Mouse (Mus musculus) right cerebral cortex, postnatal 4 days (tissue): Measurements from ENCODE around the gene Bbs7.
"Not testable (repeated sequence)": the region's sequence is repeated elsewhere in the genome, so short reads cannot be mapped to it uniquely, and the experiment has no call there.

Experiments used
- DNase-seq: peaks from one replicate; pipeline ENCODE4 v3.0.0-alpha.2; 2022

Gene Bbs7

GRCm38 (mm10) chr3:36613202-36613907 is at the start of gene Bbs7:
Bbs7 (minus strand) TSS chr3:36613477.
- DNase-seq: peak; percentile 96

- not testable (repeated sequence) for DNase-seq
Measured at GRCm38 (mm10) chr3:36645245-36645559, 31.9 kb upstream of the Bbs7 start.

- DNase-seq: no peak
Measured at GRCm38 (mm10) chr3:36644554-36645244, 31.4 kb upstream of the Bbs7 start.

GRCm38 (mm10) chr3:36643354-36643753 is 30.1 kb upstream of the Bbs7 start:
- DNase-seq: no peak

- DNase-seq: no peak
Measured at GRCm38 (mm10) chr3:36642736-36643135, 29.5 kb upstream of the Bbs7 start.

GRCm38 (mm10) chr3:36640787-36641186 is 27.5 kb upstream of the Bbs7 start:
- DNase-seq: no peak

- DNase-seq: peak; percentile 61
Measured at GRCm38 (mm10) chr3:36635449-36635848, 22.2 kb upstream of the Bbs7 start.

- DNase-seq: no peak
Measured at GRCm38 (mm10) chr3:36626803-36627202, 13.5 kb upstream of the Bbs7 start.

- DNase-seq: no peak
Measured at GRCm38 (mm10) chr3:36618181-36618580, 4.9 kb upstream of the Bbs7 start.

- peak; percentile 12 for DNase-seq
Measured at GRCm38 (mm10) chr3:36613908-36614255, 605 bp upstream of the Bbs7 start.

GRCm38 (mm10) chr3:36612687-36613086 is 590 bp downstream of the Bbs7 start:
- no peak for DNase-seq

- DNase-seq: no peak
Measured at GRCm38 (mm10) chr3:36605894-36606783, 7.1 kb downstream of the Bbs7 start.

- not testable (repeated sequence) for DNase-seq
Measured at GRCm38 (mm10) chr3:36599773-36600172, 13.5 kb downstream of the Bbs7 start.

- no peak for DNase-seq
Measured at GRCm38 (mm10) chr3:36598811-36599210, 14.5 kb downstream of the Bbs7 start.

GRCm38 (mm10) chr3:36571827-36572378 is 41.4 kb downstream of the Bbs7 start, which contains the start of gene Ccna2:
Ccna2 (minus strand) TSS chr3:36572150.
- DNase-seq: peak; percentile 98

GRCm38 (mm10) chr3:36571361-36571826 is 41.9 kb downstream of the Bbs7 start:
- peak; percentile 48 for DNase-seq

- DNase-seq: no peak
Measured at GRCm38 (mm10) chr3:36569836-36570235, 43.4 kb downstream of the Bbs7 start.

- DNase-seq: no peak
Measured at GRCm38 (mm10) chr3:36563666-36564065, 49.6 kb downstream of the Bbs7 start.

GRCm38 (mm10) chr3:36559606-36560005 is 53.7 kb downstream of the Bbs7 start:
- no peak for DNase-seq

- DNase-seq: no peak
Measured at GRCm38 (mm10) chr3:36557601-36558000, 55.7 kb downstream of the Bbs7 start.

GRCm38 (mm10) chr3:36552406-36553047 is 60.8 kb downstream of the Bbs7 start, which contains the start of gene Exosc9:
Exosc9 (plus strand) TSS chr3:36552606.
- peak; percentile 97 for DNase-seq

GRCm38 (mm10) chr3:36551851-36552384 is 61.4 kb downstream of the Bbs7 start:
- DNase-seq: peak; percentile 16
